Mouse (Mus musculus) 3T3-L1 (cell line): ENCODE data around the gene Gh.

Source experiments
- DNase-seq: peaks from one replicate; pipeline ENCODE4 v3.0.0-alpha.2; 2015; ENCODE audit warnings: low read depth, low spot score

Gene Gh

DNA sequence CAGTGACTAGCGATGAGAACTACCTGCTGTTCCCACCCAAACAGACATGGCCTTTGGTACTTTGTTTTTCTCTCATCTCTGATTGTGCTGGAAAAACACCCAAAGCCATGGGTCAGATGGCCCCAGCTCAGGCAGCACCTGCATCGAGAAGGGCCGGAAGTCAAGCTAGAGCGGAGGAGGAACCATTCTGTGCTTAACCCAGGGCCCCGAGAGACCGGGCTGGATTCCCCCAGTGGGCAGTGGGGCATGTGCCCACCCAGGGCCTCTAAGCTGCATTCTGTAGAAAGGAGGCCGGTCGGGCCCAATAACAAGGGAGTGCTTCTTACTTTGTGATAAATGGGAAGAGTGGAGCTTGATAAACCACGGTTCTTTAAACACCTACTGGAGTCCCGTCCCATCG lies 6.5 kb upstream of the Gh start:
- no peak for DNase-seq

GRCm38 (mm10) chr11:106307432-106307831 lies 5.8 kb upstream of the Gh start:
- no peak for DNase-seq

- DNase-seq, result no peak
Measured at GRCm38 (mm10) chr11:106306758-106307157, 5.1 kb upstream of the Gh start.

DNA sequence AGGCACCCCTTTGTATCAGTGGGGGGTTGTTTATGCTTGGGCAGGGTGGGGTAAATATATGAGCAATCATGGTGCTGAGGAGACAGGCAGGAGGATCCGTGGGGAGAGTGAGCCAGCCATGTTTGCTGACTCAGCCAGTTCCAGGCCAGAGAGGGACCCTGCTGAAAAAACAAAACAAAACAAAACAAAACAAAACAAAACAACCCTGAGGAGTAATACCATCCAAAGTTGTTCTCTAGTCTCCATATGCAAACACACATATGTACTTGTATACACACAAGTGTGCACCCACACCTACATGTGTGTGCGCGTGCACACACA lies 4.4 kb upstream of the Gh start:
- no peak for DNase-seq

GRCm38 (mm10) chr11:106305348-106306064 lies 3.8 kb upstream of the Gh start:
- no peak for DNase-seq

GRCm38 (mm10) chr11:106302634-106303033 lies 969 bp upstream of the Gh start:
- DNase-seq, result peak; percentile 85

GRCm38 (mm10) chr11:106291861-106292260 lies 9.8 kb downstream of the Gh start:
- DNase-seq, result no peak

GRCm38 (mm10) chr11:106290376-106290775 lies 11.3 kb downstream of the Gh start:
- no peak for DNase-seq

GRCm38 (mm10) chr11:106289369-106289768 lies 12.3 kb downstream of the Gh start:
- DNase-seq, result no peak

DNA sequence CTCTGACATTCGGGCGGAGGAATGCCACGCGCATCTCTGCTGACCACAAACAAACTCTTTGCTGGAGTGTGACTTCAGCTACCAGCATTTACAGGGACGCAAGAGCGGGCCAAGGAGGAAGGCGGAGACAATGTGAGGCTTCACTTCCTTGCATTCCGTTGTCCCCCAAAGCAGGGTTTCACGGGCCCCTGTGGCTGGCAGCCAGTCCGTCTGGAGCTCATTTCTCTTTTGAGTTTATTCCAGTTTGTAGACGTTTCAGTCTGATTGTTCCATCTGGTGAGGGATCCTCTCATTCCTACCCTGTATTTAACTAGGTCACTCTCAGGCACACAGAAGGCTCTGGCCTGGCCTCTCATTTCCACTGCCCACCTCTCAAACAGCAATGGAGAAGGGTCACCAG lies 14.7 kb downstream of the Gh start:
- DNase-seq, result peak; percentile 39

DNA sequence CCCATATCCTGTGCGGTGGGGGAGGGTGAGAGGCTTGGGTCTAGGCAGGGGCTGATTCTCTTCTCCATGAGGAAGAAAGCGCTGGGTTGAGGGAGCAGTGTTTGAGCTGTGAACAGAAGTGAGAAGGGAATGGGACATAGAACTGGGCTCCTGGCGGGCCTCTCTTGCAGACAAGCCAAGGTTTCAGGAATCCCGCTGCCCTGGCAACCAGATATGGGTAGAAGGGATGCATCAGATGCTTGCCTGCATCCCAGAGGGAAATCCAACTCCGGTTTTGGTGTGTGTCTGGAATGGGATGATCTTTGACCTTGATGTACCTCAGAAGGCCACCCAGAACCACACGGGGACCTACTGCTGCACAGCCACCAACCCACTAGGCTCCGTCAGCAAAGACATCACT lies 15.5 kb downstream of the Gh start:
- no peak for DNase-seq

- DNase-seq, result no peak
Measured at GRCm38 (mm10) chr11:106284126-106284525, 17.5 kb downstream of the Gh start.

- DNase-seq, result no peak
Measured at GRCm38 (mm10) chr11:106283371-106283770, 18.3 kb downstream of the Gh start.

- DNase-seq, result peak; percentile 35
Measured at GRCm38 (mm10) chr11:106282452-106282851, 19.2 kb downstream of the Gh start.

DNA sequence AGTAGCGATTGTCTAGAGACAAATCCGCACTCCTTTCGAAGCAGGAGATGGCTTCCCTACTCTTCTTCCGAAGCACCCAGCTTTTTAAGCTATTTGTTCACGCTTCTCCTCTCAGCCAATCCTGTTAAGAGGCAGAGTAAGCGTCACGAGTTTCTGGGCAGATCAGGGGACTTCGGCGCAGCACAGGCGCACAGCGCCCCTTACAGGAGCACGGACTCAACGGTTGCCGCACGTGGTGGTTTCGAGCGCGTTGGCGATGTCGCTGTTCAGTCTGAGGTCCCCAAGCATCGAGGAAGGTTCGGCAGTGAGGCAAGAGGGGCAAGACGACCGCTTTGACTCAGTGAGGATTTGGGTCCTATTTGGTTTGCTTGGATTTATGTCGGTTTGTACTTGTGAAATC lies 25.2 kb downstream of the Gh start, which contains the start of gene Tcam1:
Tcam1 (plus strand) TSS at position 219 of the 400 bp plus-strand sequence.
- no peak for DNase-seq

DNA sequence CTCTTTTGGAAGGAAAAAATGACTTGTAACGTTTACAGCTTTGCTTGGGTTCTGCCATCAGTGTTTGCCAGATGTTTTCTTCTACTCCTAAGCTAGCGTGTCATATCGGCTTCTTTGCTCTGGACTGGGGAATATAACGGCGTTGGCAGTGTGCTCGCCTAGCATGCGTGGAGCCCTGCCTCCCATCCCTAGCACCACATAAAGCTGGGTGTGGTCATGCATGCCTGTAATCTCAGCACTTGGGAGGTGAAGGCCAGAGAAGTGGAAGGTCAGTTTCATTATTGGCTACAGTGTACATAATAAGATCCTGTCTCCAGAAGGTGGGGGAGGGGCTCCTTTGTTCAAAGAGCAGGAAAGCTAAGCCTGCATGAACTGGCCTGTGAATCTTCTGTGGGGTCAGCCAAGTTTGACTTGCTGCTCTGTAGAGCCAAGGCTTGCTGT lies 26.7 kb downstream of the Gh start:
- peak; percentile 26 for DNase-seq

- DNase-seq, result no peak
Measured at GRCm38 (mm10) chr11:106274374-106274773, 27.3 kb downstream of the Gh start.

GRCm38 (mm10) chr11:106273811-106274210 lies 27.9 kb downstream of the Gh start:
- no peak for DNase-seq

GRCm38 (mm10) chr11:106273311-106273684 lies 28.4 kb downstream of the Gh start:
- DNase-seq, result no peak

DNA sequence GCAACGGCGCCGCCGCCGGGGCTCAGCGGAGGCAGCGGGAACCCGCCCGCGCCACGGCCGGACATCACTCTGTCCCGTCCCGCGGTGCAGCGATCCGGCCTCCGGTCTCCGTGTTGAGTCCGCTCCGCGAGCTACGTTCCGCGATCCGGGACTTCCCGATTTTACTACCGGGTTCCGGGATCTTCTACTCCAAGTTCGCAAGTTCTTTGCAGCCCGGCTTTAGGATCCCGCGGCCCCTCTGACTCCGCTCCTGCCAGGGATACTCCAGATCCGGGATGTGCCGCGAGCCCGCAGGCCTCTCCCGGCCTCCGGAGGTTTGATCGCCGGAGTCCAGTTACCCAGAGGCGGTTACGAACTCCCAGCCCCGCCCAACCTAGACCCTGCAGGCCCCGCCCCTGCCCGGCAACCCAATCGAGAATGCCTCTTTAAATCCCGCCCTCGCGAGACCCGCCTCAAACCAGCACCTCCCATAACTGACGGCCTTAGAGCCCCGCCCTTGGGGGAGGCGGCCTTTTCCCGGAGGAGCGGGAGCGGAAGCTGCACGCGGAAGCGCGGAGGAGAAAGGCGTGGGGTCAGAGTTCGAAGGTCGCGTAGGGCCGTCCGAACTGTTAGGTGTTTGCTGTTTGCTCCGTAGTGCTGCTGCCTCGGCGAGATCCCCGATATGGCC lies 28.9 kb downstream of the Gh start, which contains the start of gene Smarcd2:
Smarcd2 (minus strand) TSS at position 329 of the 667 bp plus-strand sequence.
- DNase-seq, result peak; percentile 98

- peak; percentile 45 for DNase-seq
Measured at GRCm38 (mm10) chr11:106271794-106272643, 29.6 kb downstream of the Gh start.

DNA sequence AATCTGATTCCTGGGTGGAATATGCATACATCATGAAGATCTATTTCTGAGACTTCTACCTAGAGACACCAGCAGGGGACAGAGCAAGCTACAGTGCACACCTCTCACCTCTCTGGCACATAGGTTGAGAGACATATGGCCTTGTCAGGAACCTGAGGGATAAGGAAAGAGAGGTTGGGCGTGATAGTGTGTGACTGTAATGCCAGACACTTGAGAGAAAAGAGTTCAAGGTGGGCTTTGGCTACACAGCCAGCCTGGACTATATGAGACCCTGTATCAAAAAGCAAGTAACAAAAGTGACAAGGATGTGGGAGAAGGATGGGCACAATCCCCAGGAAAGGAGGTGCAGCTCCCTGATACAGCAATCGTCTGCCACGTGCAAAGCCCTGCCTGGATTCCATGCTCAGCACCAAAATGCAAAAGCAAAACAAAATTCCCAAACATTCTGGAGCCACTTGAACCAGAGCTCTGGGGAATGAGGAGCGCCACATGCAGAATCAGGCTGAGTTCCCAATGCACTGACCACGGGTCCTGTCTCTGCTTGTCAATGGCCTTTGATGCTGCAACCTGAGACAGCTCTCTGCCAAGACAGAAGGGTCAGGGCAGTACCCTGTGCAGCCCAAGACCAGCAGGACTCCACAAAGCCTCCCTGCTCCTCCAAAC lies 30.4 kb downstream of the Gh start:
- DNase-seq, result peak; percentile 19
